Mouse (Mus musculus): Measurements from ENCODE around the gene Eya4. TPM values are rescaled to one million over a fixed set of nuclear protein-coding genes. Genes with fewer than 3 reads are reported as not detected.

Eya4 gene
- polyA plus RNA-seq, 1 experiment: 6.9 TPM

- no peak overlapping the region for H3K9ac ChIP-seq (ENCODE audit: low read depth, poor library complexity, severe bottlenecking)
- H3K27ac ChIP-seq (ENCODE audit: insufficient read depth, low read length): no peak overlapping the region
- H3K9me3 ChIP-seq (replicated peaks; ENCODE audit: control insufficient read depth, insufficient read depth, low read length, poor library complexity, severe bottlenecking): no peaks in the 10 kb centered on the region
- no peaks in the 10 kb centered on the region for H3K36me3 ChIP-seq (ENCODE audit: control insufficient read depth, insufficient read depth, low read length, poor library complexity, severe bottlenecking)
- TF ChIP-seq CTCF (IDR thresholded peaks at IDR 0.05; ENCODE audit: low read depth, low read length) (no peak), EP300 (IDR thresholded peaks at IDR 0.05; ENCODE audit: insufficient read depth, low read depth, low read length) (no peak), POLR2A (IDR thresholded peaks at IDR 0.05; ENCODE audit: insufficient read depth, low read length) (no peak)
- H3K27me3 ChIP-seq (ENCODE audit: control insufficient read depth, insufficient read depth, low read length, poor library complexity, severe bottlenecking): no peaks in the 10 kb centered on the region
- H3K4me3 ChIP-seq (ENCODE audit: low read depth, low read length): no peak overlapping the region
- no peaks in the 10 kb centered on the region for H3K4me1 ChIP-seq (ENCODE audit: control insufficient read depth, insufficient read depth, low read length)
Measured at GRCm38 (mm10) chr10:23115321-23115720, 235.3 kb downstream of the Eya4 start.

- Histone ChIP-seq H3K27me3 (ENCODE audit: control insufficient read depth, insufficient read depth, low read length, poor library complexity, severe bottlenecking) (no peaks in the 10 kb centered on the region), H3K27ac (ENCODE audit: insufficient read depth, low read length) (no peak overlapping the region), H3K4me3 (ENCODE audit: low read depth, low read length) (no peak overlapping the region), H3K36me3 (ENCODE audit: control insufficient read depth, insufficient read depth, low read length, poor library complexity, severe bottlenecking) (no peaks in the 10 kb centered on the region), H3K9me3 (replicated peaks; ENCODE audit: control insufficient read depth, insufficient read depth, low read length, poor library complexity, severe bottlenecking) (no peaks in the 10 kb centered on the region), H3K4me1 (ENCODE audit: control insufficient read depth, insufficient read depth, low read length) (no peaks in the 10 kb centered on the region), H3K9ac (ENCODE audit: low read depth, poor library complexity, severe bottlenecking) (no peak overlapping the region)
- TF ChIP-seq POLR2A (IDR thresholded peaks at IDR 0.05; ENCODE audit: insufficient read depth, low read length) (no peak), CTCF (IDR thresholded peaks at IDR 0.05; ENCODE audit: low read depth, low read length) (no peak), EP300 (IDR thresholded peaks at IDR 0.05; ENCODE audit: insufficient read depth, low read depth, low read length) (no peak)
Measured at GRCm38 (mm10) chr10:23108122-23108521, 242.5 kb downstream of the Eya4 start.

- no peak overlapping the region for H3K9ac ChIP-seq (ENCODE audit: low read depth, poor library complexity, severe bottlenecking)
- H3K27ac ChIP-seq (ENCODE audit: insufficient read depth, low read length): no peak overlapping the region
- H3K9me3 ChIP-seq (replicated peaks; ENCODE audit: control insufficient read depth, insufficient read depth, low read length, poor library complexity, severe bottlenecking): no peaks in the 10 kb centered on the region
- no peaks in the 10 kb centered on the region for H3K36me3 ChIP-seq (ENCODE audit: control insufficient read depth, insufficient read depth, low read length, poor library complexity, severe bottlenecking)
- H3K27me3 ChIP-seq (ENCODE audit: control insufficient read depth, insufficient read depth, low read length, poor library complexity, severe bottlenecking): no peaks in the 10 kb centered on the region
- H3K4me3 ChIP-seq (ENCODE audit: low read depth, low read length): no peak overlapping the region
- H3K4me1 ChIP-seq (ENCODE audit: control insufficient read depth, insufficient read depth, low read length): no peaks in the 10 kb centered on the region
- TF ChIP-seq POLR2A (IDR thresholded peaks at IDR 0.05; ENCODE audit: insufficient read depth, low read length) (no peak), CTCF (IDR thresholded peaks at IDR 0.05; ENCODE audit: low read depth, low read length) (no peak), EP300 (IDR thresholded peaks at IDR 0.05; ENCODE audit: insufficient read depth, low read depth, low read length) (no peak)
Measured at GRCm38 (mm10) chr10:23092517-23092916, 258.1 kb downstream of the Eya4 start.

- Histone ChIP-seq H3K9ac (ENCODE audit: low read depth, poor library complexity, severe bottlenecking) (no peak overlapping the region), H3K9me3 (replicated peaks; ENCODE audit: control insufficient read depth, insufficient read depth, low read length, poor library complexity, severe bottlenecking) (no peaks in the 10 kb centered on the region), H3K4me1 (ENCODE audit: control insufficient read depth, insufficient read depth, low read length) (no peaks in the 10 kb centered on the region), H3K36me3 (ENCODE audit: control insufficient read depth, insufficient read depth, low read length, poor library complexity, severe bottlenecking) (no peaks in the 10 kb centered on the region), H3K27ac (ENCODE audit: insufficient read depth, low read length) (no peak overlapping the region), H3K27me3 (ENCODE audit: control insufficient read depth, insufficient read depth, low read length, poor library complexity, severe bottlenecking) (no peaks in the 10 kb centered on the region), H3K4me3 (ENCODE audit: low read depth, low read length) (no peak overlapping the region)
- TF ChIP-seq EP300 (IDR thresholded peaks at IDR 0.05; ENCODE audit: insufficient read depth, low read depth, low read length) (no peak), CTCF (IDR thresholded peaks at IDR 0.05; ENCODE audit: low read depth, low read length) (no peak), POLR2A (IDR thresholded peaks at IDR 0.05; ENCODE audit: insufficient read depth, low read length) (no peak)
Measured at GRCm38 (mm10) chr10:23091552-23091951, 259.0 kb downstream of the Eya4 start.

- Histone ChIP-seq H3K27me3 (ENCODE audit: control insufficient read depth, insufficient read depth, low read length, poor library complexity, severe bottlenecking) (no peaks in the 10 kb centered on the region), H3K4me3 (ENCODE audit: low read depth, low read length) (no peak overlapping the region), H3K27ac (ENCODE audit: insufficient read depth, low read length) (no peak overlapping the region), H3K9ac (ENCODE audit: low read depth, poor library complexity, severe bottlenecking) (no peak overlapping the region), H3K9me3 (replicated peaks; ENCODE audit: control insufficient read depth, insufficient read depth, low read length, poor library complexity, severe bottlenecking) (no peaks in the 10 kb centered on the region), H3K4me1 (ENCODE audit: control insufficient read depth, insufficient read depth, low read length) (no peaks in the 10 kb centered on the region), H3K36me3 (ENCODE audit: control insufficient read depth, insufficient read depth, low read length, poor library complexity, severe bottlenecking) (no peaks in the 10 kb centered on the region)
- TF ChIP-seq EP300 (IDR thresholded peaks at IDR 0.05; ENCODE audit: insufficient read depth, low read depth, low read length) (no peak), POLR2A (IDR thresholded peaks at IDR 0.05; ENCODE audit: insufficient read depth, low read length) (no peak), CTCF (IDR thresholded peaks at IDR 0.05; ENCODE audit: low read depth, low read length) (no peak)
Measured at GRCm38 (mm10) chr10:23090323-23090722, 260.3 kb downstream of the Eya4 start.

GRCm38 (mm10) chr10:23089271-23089670 is 261.3 kb downstream of the Eya4 start:
- no peak overlapping the region for H3K27ac ChIP-seq (ENCODE audit: insufficient read depth, low read length)
- no peaks in the 10 kb centered on the region for H3K4me1 ChIP-seq (ENCODE audit: control insufficient read depth, insufficient read depth, low read length)
- H3K36me3 ChIP-seq (ENCODE audit: control insufficient read depth, insufficient read depth, low read length, poor library complexity, severe bottlenecking): no peaks in the 10 kb centered on the region
- TF ChIP-seq POLR2A (IDR thresholded peaks at IDR 0.05; ENCODE audit: insufficient read depth, low read length) (no peak), CTCF (IDR thresholded peaks at IDR 0.05; ENCODE audit: low read depth, low read length) (no peak), EP300 (IDR thresholded peaks at IDR 0.05; ENCODE audit: insufficient read depth, low read depth, low read length) (no peak)
- H3K9ac ChIP-seq (ENCODE audit: low read depth, poor library complexity, severe bottlenecking): no peak overlapping the region
- H3K4me3 ChIP-seq (ENCODE audit: low read depth, low read length): no peak overlapping the region
- no peaks in the 10 kb centered on the region for H3K9me3 ChIP-seq (replicated peaks; ENCODE audit: control insufficient read depth, insufficient read depth, low read length, poor library complexity, severe bottlenecking)
- H3K27me3 ChIP-seq (ENCODE audit: control insufficient read depth, insufficient read depth, low read length, poor library complexity, severe bottlenecking): no peaks in the 10 kb centered on the region

All from ES-Bruce4 (cell line).